Mouse (Mus musculus) heart, postnatal 36 days (tissue): ENCODE data around the gene Zfp873. TPM values are rescaled to one million over a fixed set of nuclear protein-coding genes. Genes with fewer than 3 reads are reported as not detected.
A peak's percentile ranks its signal among the peaks of the same experiment; 100 is the strongest.
"Not testable (repeated sequence)": the region's sequence is repeated elsewhere in the genome, so short reads cannot be mapped to it uniquely, and the experiment has no call there.

Experiments used
- DNase-seq, 2 experiments: peaks; one replicate each; pipeline ENCODE4 v3.0.0; 2021 to 2022
- intact Hi-C: fragments of 180-260 bp; cut with DNase I; formaldehyde crosslinking; loops from one replicate; pipeline ENCODE4 v1.15.1; 2025
- total RNA-seq, 2 experiments: library from RNA; stranded (reverse); gene quantifications; 2 replicates each; pipeline ENCODE4 v1.2.3; 2021

Gene Zfp873
- total RNA-seq, result 1 to 10 TPM; 4.2 to 4.7 TPM

- intact Hi-C loops, result loop anchor here (5.0 kb wide), 4 partner anchors 34 to 406 kb away; partner anchors contain the start of genes AU041133 and BC024063
- DNase-seq, result peak; percentile 86 to 92
These were observed at the start of gene Zfp873 for GRCm38 (mm10) chr10:82047597-82048459. Gene Zfp873 (plus strand): TSS chr10:82048123.

- DNase-seq, intact Hi-C loops: not testable (repeated sequence)
These were observed 44.7 kb upstream of the Zfp873 start for GRCm38 (mm10) chr10:82003209-82003608.

GRCm38 (mm10) chr10:82004822-82005221 lies 43.1 kb upstream of the Zfp873 start:
- intact Hi-C loops, result not testable (repeated sequence)

GRCm38 (mm10) chr10:82042191-82042590 lies 5.7 kb upstream of the Zfp873 start:
- DNase-seq, result no peak
- intact Hi-C loops, result no loop called here

More at GRCm38 (mm10) chr10:82004822-82005221, 43.1 kb upstream of the Zfp873 start:
- peak in 1 of 2 experiments; percentile 6 for DNase-seq

GRCm38 (mm10) chr10:82046603-82047002 lies 1.3 kb upstream of the Zfp873 start:
- intact Hi-C loops, result loop anchor here (5.0 kb wide), 4 partner anchors 36 to 404 kb away; partner anchors contain the start of genes AU041133 and BC024063

GRCm38 (mm10) chr10:82048460-82048804 lies 509 bp downstream of the Zfp873 start:
- intact Hi-C loops, result loop anchor here (5.0 kb wide), 4 partner anchors 34 to 406 kb away; partner anchors contain the start of genes AU041133 and BC024063
- DNase-seq, result not testable (repeated sequence)

More at GRCm38 (mm10) chr10:82046603-82047002, 1.3 kb upstream of the Zfp873 start:
- no peak for DNase-seq

- intact Hi-C loops, result loop anchor here (5.0 kb wide), 1 partner anchor 36 kb away; the partner anchor contains the start of gene Zfp873
- peak; percentile 63 to 65 for DNase-seq
These were observed 35.1 kb downstream of the Zfp873 start, which contains the start of gene BC024063 for GRCm38 (mm10) chr10:82082728-82083621. Gene BC024063 (plus strand): TSS chr10:82083353.

- intact Hi-C loops, result loop anchor here (5.0 kb wide), 1 partner anchor 36 kb away; the partner anchor contains the start of gene Zfp873
- not testable (repeated sequence) for DNase-seq
These were observed 35.7 kb downstream of the Zfp873 start for GRCm38 (mm10) chr10:82083622-82083971.

Other genes with a start within 250 kb of the Zfp873 start
- gene Gm4767, start 235.9 kb upstream of the Zfp873 start, total RNA-seq, result 1 to 10 TPM; 1.7 to 2.1 TPM
- 1 to 10 TPM; 2.0 to 2.2 TPM for gene Gm32687, start 184.2 kb upstream of the Zfp873 start, total RNA-seq
- gene Zfp781, start 117.6 kb upstream of the Zfp873 start, total RNA-seq, result under 1 TPM; 0.46 to 0.92 TPM
- gene BC024063, start 35.2 kb downstream of the Zfp873 start, total RNA-seq, result 1 to 10 TPM; 2.6 to 3.0 TPM
- 1 to 10 TPM; 2.5 to 2.6 TPM for gene AU041133, start 79.9 kb downstream of the Zfp873 start, total RNA-seq
- gene Zfp938, start 193.2 kb downstream of the Zfp873 start, total RNA-seq, result 1 to 10 TPM; 4.9 to 5.1 TPM